Mouse (Mus musculus) CH12.LX (cell line): ENCODE measurements around the gene Lamb2. TPM values are rescaled to one million over a fixed set of nuclear protein-coding genes. Genes with fewer than 3 reads are reported as not detected.

Experiments
- DNase-seq: peaks from one replicate; pipeline ENCODE4 v3.0.0-alpha.2; 2013; ENCODE audit errors: extremely low read depth
- H3K27ac ChIP-seq: 2 replicates; pipeline ENCODE4 v1.5.1; 2012; ENCODE audit warnings: low read depth, mild to moderate bottlenecking, control low read depth, moderate library complexity; ENCODE audit not compliant: insufficient read depth
- H3K27me3 ChIP-seq: replicated peaks from 2 replicates; pipeline ENCODE3; 2012; ENCODE audit warnings: inconsistent platforms
- H3K36me3 ChIP-seq, 2 experiments: replicated peaks in 1 of 2; 2 replicates each; pipeline versions ENCODE3 to v1.6.1; 2012; ENCODE audit warnings: inconsistent platforms in 1 of 2, low read length in 1 of 2, mild to moderate bottlenecking in 1 of 2, mixed read lengths in 1 of 2, moderate library complexity in 1 of 2; ENCODE audit not compliant: control insufficient read depth in 1 of 2, insufficient read depth in 1 of 2
- H3K4me1 ChIP-seq, 2 experiments: 2 replicates each; pipeline ENCODE4 v1.6.1; 2012; ENCODE audit warnings: inconsistent platforms in 1 of 2, moderate library complexity in 1 of 2; ENCODE audit not compliant: insufficient read depth in 2 of 2, control insufficient read depth in 1 of 2
- H3K4me2 ChIP-seq: 2 replicates; pipeline ENCODE4 v1.6.1; 2012; ENCODE audit warnings: low read depth, mild to moderate bottlenecking, control low read depth; ENCODE audit not compliant: poor library complexity, insufficient read depth, severe bottlenecking
- H3K4me3 ChIP-seq, 3 experiments: fragments of 150-350 bp in 1 of 3; sonication (generic) in 1 of 3; replicated peaks in 1 of 3; 2 replicates each; pipeline versions ENCODE3 to v1.5.1; 2011 to 2012; ENCODE audit warnings: low read depth in 2 of 3, low read length in 2 of 3, mild to moderate bottlenecking in 2 of 3, moderate library complexity in 2 of 3, control low read depth in 1 of 3, improper control_type of control experiment in 1 of 3, inconsistent platforms in 1 of 3, mixed read lengths in 1 of 3; ENCODE audit not compliant: poor library complexity in 1 of 3
- H3K79me2 ChIP-seq: replicated peaks from 2 replicates; pipeline ENCODE4 v1.6.1; 2012; ENCODE audit warnings: mild to moderate bottlenecking, moderate library complexity; ENCODE audit not compliant: control insufficient read depth, poor library complexity, insufficient read depth, severe bottlenecking; ENCODE audit errors: extremely low read depth
- H3K9ac ChIP-seq: 2 replicates; pipeline ENCODE4 v1.6.1; 2012; ENCODE audit warnings: low read depth, mild to moderate bottlenecking, control low read depth, moderate library complexity; ENCODE audit not compliant: insufficient read depth
- H3K9me3 ChIP-seq: replicated peaks from 2 replicates; pipeline ENCODE3; 2012; ENCODE audit warnings: low read length, inconsistent platforms, mixed read lengths
- CHD1 ChIP-seq: IDR thresholded peaks from 2 replicates; pipeline ENCODE4 v1.6.1; 2012; ENCODE audit warnings: low read depth, low read length, improper control_type of control experiment, inconsistent platforms
- CHD2 ChIP-seq: IDR thresholded peaks from 2 replicates; pipeline ENCODE4 v1.6.1; 2011; ENCODE audit warnings: low read length, improper control_type of control experiment
- CTCF ChIP-seq, 2 experiments: IDR thresholded peaks in 1 of 2; conservative IDR thresholded peaks in 1 of 2; 2 replicates each; pipeline ENCODE4 v1.5.1; 2011 to 2012; ENCODE audit warnings: low read depth in 2 of 2, low read length in 2 of 2, improper control_type of control experiment in 1 of 2, inconsistent platforms in 1 of 2, mild to moderate bottlenecking in 1 of 2, moderate library complexity in 1 of 2
- E2F4 ChIP-seq: IDR thresholded peaks from 2 replicates; pipeline ENCODE4 v1.6.1; 2011; ENCODE audit warnings: low read depth, low read length, improper control_type of control experiment; ENCODE audit not compliant: insufficient replicate concordance
- ELF1 ChIP-seq: IDR thresholded peaks from 2 replicates; pipeline ENCODE4 v1.6.1; 2014; ENCODE audit warnings: low read depth, mild to moderate bottlenecking, inconsistent platforms, low read length, improper control_type of control experiment
- ETS1 ChIP-seq: conservative IDR thresholded peaks from 2 replicates; pipeline ENCODE4 v1.6.1; 2012; ENCODE audit warnings: low read depth, mild to moderate bottlenecking, inconsistent platforms, low read length, improper control_type of control experiment, moderate library complexity
- GABPA ChIP-seq: IDR thresholded peaks from 2 replicates; pipeline ENCODE4 v1.6.1; 2012; ENCODE audit warnings: low read depth, low read length, improper control_type of control experiment, inconsistent platforms; ENCODE audit not compliant: insufficient replicate concordance
- HCFC1 ChIP-seq: IDR thresholded peaks from 2 replicates; pipeline ENCODE4 v1.6.1; 2012; ENCODE audit warnings: low read depth, mild to moderate bottlenecking, inconsistent platforms, low read length, improper control_type of control experiment
- IRF4 ChIP-seq: IDR thresholded peaks from 2 replicates; pipeline ENCODE4 v1.6.1; 2014; ENCODE audit warnings: low read depth, mild to moderate bottlenecking, inconsistent platforms, low read length, improper control_type of control experiment
- JUN ChIP-seq: IDR thresholded peaks from 2 replicates; pipeline ENCODE4 v1.6.1; 2011; ENCODE audit warnings: low read depth, mild to moderate bottlenecking, low read length, improper control_type of control experiment, moderate library complexity; ENCODE audit not compliant: insufficient read depth
- JUND ChIP-seq: conservative IDR thresholded peaks from 2 replicates; pipeline ENCODE4 v1.6.1; 2011; ENCODE audit warnings: low read depth, low read length, improper control_type of control experiment
- KAT2A ChIP-seq: IDR thresholded peaks from 2 replicates; pipeline ENCODE4 v1.6.1; 2012; ENCODE audit warnings: low read length, improper control_type of control experiment, inconsistent platforms; ENCODE audit not compliant: insufficient replicate concordance
- MAFK ChIP-seq: IDR thresholded peaks from 2 replicates; pipeline ENCODE4 v1.6.1; 2011; ENCODE audit warnings: low read length, improper control_type of control experiment; ENCODE audit not compliant: insufficient replicate concordance
- MAZ ChIP-seq: IDR thresholded peaks from 2 replicates; pipeline ENCODE4 v1.6.1; 2012; ENCODE audit warnings: low read depth, mild to moderate bottlenecking, inconsistent platforms, low read length, improper control_type of control experiment, moderate library complexity
- MEF2A ChIP-seq: IDR thresholded peaks from 2 replicates; pipeline ENCODE4 v1.6.1; 2014; ENCODE audit warnings: low read depth, mild to moderate bottlenecking, inconsistent platforms, low read length, improper control_type of control experiment, borderline replicate concordance
- MXI1 ChIP-seq: IDR thresholded peaks from 2 replicates; pipeline ENCODE4 v1.6.1; 2011; ENCODE audit warnings: mild to moderate bottlenecking, low read depth, low read length, improper control_type of control experiment
- NELFE ChIP-seq: IDR thresholded peaks from 2 replicates; pipeline ENCODE4 v1.6.1; 2011; ENCODE audit warnings: low read depth, low read length, improper control_type of control experiment
- NRF1 ChIP-seq: IDR thresholded peaks from 2 replicates; pipeline ENCODE4 v1.6.1; 2014; ENCODE audit warnings: low read depth, mild to moderate bottlenecking, inconsistent platforms, low read length, improper control_type of control experiment, moderate library complexity
- PAX5 ChIP-seq: IDR thresholded peaks from 2 replicates; pipeline ENCODE4 v1.6.1; 2012; ENCODE audit warnings: low read length, inconsistent platforms, mixed read lengths
- POLR2AphosphoS2 ChIP-seq: IDR thresholded peaks from 2 replicates; pipeline ENCODE4 v1.6.1; 2011; ENCODE audit warnings: low read depth, low read length, improper control_type of control experiment
- RAD21 ChIP-seq: IDR thresholded peaks from 2 replicates; pipeline ENCODE4 v1.6.1; 2011; ENCODE audit warnings: low read depth, mild to moderate bottlenecking, low read length, improper control_type of control experiment, moderate library complexity
- RCOR1 ChIP-seq: conservative IDR thresholded peaks from 2 replicates; pipeline ENCODE4 v1.6.1; 2012; ENCODE audit warnings: low read depth, mild to moderate bottlenecking, inconsistent platforms, low read length, improper control_type of control experiment
- TBP ChIP-seq: conservative IDR thresholded peaks from 2 replicates; pipeline ENCODE4 v1.6.1; 2011; ENCODE audit warnings: low read depth, low read length, improper control_type of control experiment
- TCF12 ChIP-seq: IDR thresholded peaks from 2 replicates; pipeline ENCODE4 v1.6.1; 2014; ENCODE audit warnings: low read depth, mild to moderate bottlenecking, inconsistent platforms, low read length, improper control_type of control experiment
- UBTF ChIP-seq: IDR thresholded peaks from 2 replicates; pipeline ENCODE4 v1.6.1; 2012; ENCODE audit warnings: low read depth, mild to moderate bottlenecking, inconsistent platforms, low read length, improper control_type of control experiment, moderate library complexity
- USF1 ChIP-seq: IDR thresholded peaks from 2 replicates; pipeline ENCODE4 v1.6.1; 2014; ENCODE audit warnings: low read depth, mild to moderate bottlenecking, inconsistent platforms, low read length, improper control_type of control experiment
- USF2 ChIP-seq: conservative IDR thresholded peaks from 2 replicates; pipeline ENCODE4 v1.6.1; 2011; ENCODE audit warnings: low read depth, low read length, improper control_type of control experiment
- ZKSCAN1 ChIP-seq: IDR thresholded peaks from 2 replicates; pipeline ENCODE4 v1.6.1; 2012; ENCODE audit warnings: low read depth, inconsistent platforms, low read length, improper control_type of control experiment, borderline replicate concordance
- dilution Hi-C: fragments of 300-500 bp; cut with MboI; formaldehyde crosslinking; loops from 2 replicates; pipeline ENCODE4 v1.14.3; 2020; ENCODE audit warnings: low sequenced_read_pairs; ENCODE audit not compliant: extremely low pct_unique_long_range_greater_than_20kb, extremely low pct_ligation_motif_present
- in situ Hi-C: fragments of 300-500 bp; cut with MboI; formaldehyde crosslinking; loops from 3 replicates; pipeline ENCODE4 v1.14.3; 2019; ENCODE audit warnings: low sequenced_read_pairs, low pct_ligation_motif_present, low pct_unique_long_range_greater_than_20kb, mixed read lengths
- polyA plus RNA-seq: library from polyadenylated mRNA; unstranded; fragments of >175 nt; gene quantifications from 2 replicates; pipeline ENCODE4 v1.2.1, GENCODE M21; 2012; ENCODE audit warnings: low read depth; ENCODE audit not compliant: insufficient read length
- total RNA-seq, 2 experiments: library from RNA; depleted of rRNA; stranded (reverse); fragments of 300-350 nt in 1 of 2; fragments of >200 nt in 1 of 2; gene quantifications; 2 replicates each; pipeline ENCODE4 v1.2.3; 2012 to 2014

Gene Lamb2
- total and polyA plus RNA-seq, 3 experiments: 0.17 to 0.89 TPM; not detected in 1

- Histone ChIP-seq H3K79me2 (peaks cover 24% of the 10 kb centered on the region), H3K9me3 (no peaks in the 10 kb centered on the region), H3K4me2 (peak overlapping the region; percentile 79), H3K9ac (peak overlapping the region; percentile 99), H3K27ac (peak overlapping the region; percentile 74), H3K27me3 (no peaks in the 10 kb centered on the region), H3K4me1 (peaks cover 11 to 31% of the 10 kb centered on the region in 2 experiments), H3K36me3 (peaks cover 36 to 43% of the 10 kb centered on the region in 2 experiments), H3K4me3 (peak overlapping the region; percentile 93 to 98 (median 94))
- DNase-seq: no peak
- TF ChIP-seq JUND: no peak
- TF ChIP-seq TBP: no peak
- no peak for TF ChIP-seq ZKSCAN1
- TF ChIP-seq POLR2AphosphoS2: no peak
- no peak for TF ChIP-seq E2F4
- no peak for TF ChIP-seq RAD21
- no peak for TF ChIP-seq UBTF
- TF ChIP-seq MEF2A: no peak
- TF ChIP-seq NELFE: no peak
- TF ChIP-seq CHD2: no peak
- TF ChIP-seq USF2: no peak
- no peak for TF ChIP-seq HCFC1
- TF ChIP-seq CTCF (conservative IDR thresholded peaks at IDR 0.05 in 1 of 2, IDR thresholded peaks at IDR 0.05 in 1 of 2; ENCODE audit: low read depth in 2 of 2, low read length in 2 of 2): no peak
- no peak for TF ChIP-seq MAFK
- TF ChIP-seq MXI1: no peak
- no peak for TF ChIP-seq TCF12
- TF ChIP-seq NRF1: no peak
- no peak for TF ChIP-seq USF1
- in situ Hi-C loops: no loop called here
- dilution Hi-C loops: no loop called here
Observed at GRCm38 (mm10) chr9:108491286-108491580, 11.7 kb downstream of the Lamb2 start.

- H3K9me3 ChIP-seq: no peaks in the 10 kb centered on the region
- dilution Hi-C loops (no loop called here), in situ Hi-C loops (no loop called here)
- TF ChIP-seq POLR2AphosphoS2 (no peak), MAZ (no peak), USF1 (no peak), RCOR1 (no peak), E2F4 (no peak), CHD1 (no peak), ELF1 (no peak), GABPA (no peak), TCF12 (no peak), MEF2A (no peak), RAD21 (no peak), KAT2A (no peak), IRF4 (no peak), JUN (no peak), ETS1 (no peak), PAX5 (no peak), HCFC1 (no peak), CHD2 (no peak)
- no peak for DNase-seq
- peak overlapping the region; percentile 79 for H3K4me2 ChIP-seq
- peaks cover 45 to 52% of the 10 kb centered on the region in 2 experiments for H3K36me3 ChIP-seq
- peak overlapping the region in 2 of 3 experiments; percentile 6 to 94 for H3K4me3 ChIP-seq
- H3K27me3 ChIP-seq: no peaks in the 10 kb centered on the region
- peaks cover 11 to 31% of the 10 kb centered on the region in 2 experiments for H3K4me1 ChIP-seq
- peaks cover 24% of the 10 kb centered on the region for H3K79me2 ChIP-seq
- H3K27ac ChIP-seq: no peak overlapping the region
- H3K9ac ChIP-seq: peak overlapping the region; percentile 99
Observed at GRCm38 (mm10) chr9:108492043-108492750, 12.7 kb downstream of the Lamb2 start.
